ENCODE assay signal across 8 mouse cellular contexts in the genomic region with DNA sequence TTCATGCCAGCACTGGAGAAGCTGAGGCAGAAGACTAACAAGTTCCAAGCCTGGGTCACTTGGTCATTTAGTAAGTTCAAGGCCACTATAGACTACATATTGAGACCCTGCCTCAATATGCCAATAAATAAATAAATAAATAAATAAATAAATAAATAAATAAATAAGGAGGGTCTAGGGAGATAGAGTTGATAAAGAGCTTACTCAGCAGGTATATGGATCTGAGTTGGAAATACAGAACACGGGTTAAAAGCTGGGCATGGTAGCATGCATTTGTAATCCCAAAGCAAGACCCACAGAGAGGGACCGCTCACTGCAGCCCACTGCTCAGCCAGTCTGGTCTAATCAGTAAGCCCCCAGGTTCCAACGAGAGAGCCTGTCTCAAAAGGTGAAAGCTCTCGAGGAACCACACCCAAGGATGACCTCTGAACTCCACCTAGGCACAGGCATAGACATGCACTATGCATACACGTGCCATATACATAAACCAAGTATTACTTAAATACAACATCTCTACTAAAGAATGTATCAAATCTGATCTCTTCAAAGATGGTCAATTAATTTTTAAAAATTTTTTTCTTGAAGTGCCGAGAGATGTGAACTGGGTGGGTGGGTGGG.
DNase-seq lines count a peak whose midpoint lies in the region; ATAC-seq lines count a peak whose summit lies in the region.
"Not testable (repeated sequence)": the region's sequence is repeated elsewhere in the genome, so short reads cannot be mapped to it uniquely, and the experiment has no call there.

No protein-coding gene starts in this region.

- H3K4me2 ChIP-seq in forebrain, embryonic 13.5 days; heart, embryonic 12.5 days; hindbrain, embryonic 14.5 days (replicated peaks); intestine, embryonic 16.5 days (ENCODE audit: low read depth, low read length); limb, embryonic 11.5 days (ENCODE audit: low read depth, severe bottlenecking); lung, embryonic 15.5 days; midbrain, embryonic 15.5 days; stomach, embryonic 14.5 days (replicated peaks; ENCODE audit: low read depth, low read length): not testable (repeated sequence)

- WGBS in forebrain, embryonic 13.5 days = 85% methylated on average over 4 of the region's 6 CpGs
- 82% methylated on average over 5 of the region's 6 CpGs for WGBS in heart, embryonic 12.5 days
- WGBS in hindbrain, embryonic 14.5 days = 85% methylated on average over 4 of the region's 6 CpGs
- 72% methylated on average over 4 of the region's 6 CpGs for WGBS in intestine, embryonic 16.5 days
- 85% methylated on average over 4 of the region's 6 CpGs for WGBS in limb, embryonic 11.5 days
- 64% methylated on average over 5 of the region's 6 CpGs for WGBS in lung, embryonic 15.5 days
- 77% methylated on average over 5 of the region's 6 CpGs for WGBS in midbrain, embryonic 15.5 days
- WGBS in stomach, embryonic 14.5 days = 87% methylated on average over 3 of the region's 6 CpGs

- peak; percentile 72 for ATAC-seq in forebrain, embryonic 13.5 days
- 0 out of 2 replicates have a peak, but pooled peaks have one; percentile 29 for ATAC-seq in heart, embryonic 12.5 days (ENCODE audit: insufficient number of reproducible peaks, low FRiP score)
- peak; percentile 51; the same call in 1 of the 2 replicates for ATAC-seq in hindbrain, embryonic 14.5 days (ENCODE audit: low FRiP score)
- peak; percentile 50; the same call in 1 of the 2 replicates for ATAC-seq in intestine, embryonic 16.5 days
- ATAC-seq in limb, embryonic 11.5 days (ENCODE audit: insufficient number of reproducible peaks, low FRiP score, low TSS enrichment, low read depth) = peak; percentile 49; the same call in 1 of the 2 replicates
- ATAC-seq in lung, embryonic 15.5 days (ENCODE audit: borderline replicate concordance, extremely low read depth, low FRiP score, low TSS enrichment) = peak; percentile 46; the same call in 1 of the 2 replicates
- ATAC-seq in midbrain, embryonic 15.5 days (replicated peaks) = peak; percentile 75
- 0 out of 2 replicates have a peak, but pooled peaks have one; percentile 34 for ATAC-seq in stomach, embryonic 14.5 days (ENCODE audit: insufficient number of reproducible peaks, insufficient read depth, low FRiP score, low read depth)

- not testable (repeated sequence) for H3K9ac ChIP-seq in forebrain, embryonic 13.5 days; heart, embryonic 12.5 days; hindbrain, embryonic 14.5 days; intestine, embryonic 16.5 days (ENCODE audit: low read depth, low read length); limb, embryonic 11.5 days (ENCODE audit: low read length); lung, embryonic 15.5 days; midbrain, embryonic 15.5 days; stomach, embryonic 14.5 days (replicated peaks; ENCODE audit: low read depth, low read length)

- not testable (repeated sequence) for H3K4me1 ChIP-seq in forebrain, embryonic 13.5 days; heart, embryonic 12.5 days (replicated peaks); hindbrain, embryonic 14.5 days (replicated peaks; ENCODE audit: control insufficient read depth, insufficient read depth, low read length); intestine, embryonic 16.5 days (ENCODE audit: control insufficient read depth, insufficient read depth, low read length); limb, embryonic 11.5 days (ENCODE audit: control insufficient read depth, insufficient read depth, low read length); lung, embryonic 15.5 days; midbrain, embryonic 15.5 days; stomach, embryonic 14.5 days (ENCODE audit: control insufficient read depth, insufficient read depth, low read length)

- H3K36me3 ChIP-seq in forebrain, embryonic 13.5 days (ENCODE audit: poor library complexity, severe bottlenecking); heart, embryonic 12.5 days; hindbrain, embryonic 14.5 days (replicated peaks; ENCODE audit: control insufficient read depth, insufficient read depth); intestine, embryonic 16.5 days (ENCODE audit: control insufficient read depth, insufficient read depth, low read length); limb, embryonic 11.5 days (ENCODE audit: control insufficient read depth, insufficient read depth, low read length); lung, embryonic 15.5 days; midbrain, embryonic 15.5 days (replicated peaks); stomach, embryonic 14.5 days (ENCODE audit: control insufficient read depth, insufficient read depth, low read length): not testable (repeated sequence)

- not testable (repeated sequence) for H3K9me3 ChIP-seq in forebrain, embryonic 13.5 days (replicated peaks); heart, embryonic 12.5 days (replicated peaks); hindbrain, embryonic 14.5 days (ENCODE audit: control insufficient read depth, low read length); intestine, embryonic 16.5 days (ENCODE audit: control insufficient read depth, low read length); limb, embryonic 11.5 days (ENCODE audit: control insufficient read depth, low read length); lung, embryonic 15.5 days; midbrain, embryonic 15.5 days; stomach, embryonic 14.5 days (ENCODE audit: control insufficient read depth, low read depth, low read length)

- not testable (repeated sequence) for H3K4me3 ChIP-seq in forebrain, embryonic 13.5 days; heart, embryonic 12.5 days; hindbrain, embryonic 14.5 days (replicated peaks; ENCODE audit: low read length); intestine, embryonic 16.5 days (ENCODE audit: low read length); limb, embryonic 11.5 days (ENCODE audit: low read depth, low read length); lung, embryonic 15.5 days; midbrain, embryonic 15.5 days; stomach, embryonic 14.5 days (ENCODE audit: low read depth, low read length)

- H3K27me3 ChIP-seq in forebrain, embryonic 13.5 days; heart, embryonic 12.5 days (replicated peaks); hindbrain, embryonic 14.5 days (ENCODE audit: control insufficient read depth, insufficient read depth, low read length); intestine, embryonic 16.5 days (replicated peaks; ENCODE audit: control insufficient read depth, insufficient read depth, low read length); limb, embryonic 11.5 days (ENCODE audit: control insufficient read depth, insufficient read depth, low read length); lung, embryonic 15.5 days; midbrain, embryonic 15.5 days (replicated peaks); stomach, embryonic 14.5 days (ENCODE audit: control insufficient read depth, insufficient read depth, low read length): not testable (repeated sequence)

- not testable (repeated sequence) for H3K27ac ChIP-seq in forebrain, embryonic 13.5 days; heart, embryonic 12.5 days (ENCODE audit: poor library complexity, severe bottlenecking); hindbrain, embryonic 14.5 days; intestine, embryonic 16.5 days (ENCODE audit: low read length); limb, embryonic 11.5 days (replicated peaks; ENCODE audit: low read depth, low read length); lung, embryonic 15.5 days; midbrain, embryonic 15.5 days; stomach, embryonic 14.5 days (ENCODE audit: low read length)

- not testable (repeated sequence) for DNase-seq in hindbrain, embryonic 14.5 days (ENCODE audit: low spot score); limb, embryonic 11.5 days (ENCODE audit: low spot score)
